8 mouse cellular contexts compared by ENCODE assay signal in the genomic region with DNA sequence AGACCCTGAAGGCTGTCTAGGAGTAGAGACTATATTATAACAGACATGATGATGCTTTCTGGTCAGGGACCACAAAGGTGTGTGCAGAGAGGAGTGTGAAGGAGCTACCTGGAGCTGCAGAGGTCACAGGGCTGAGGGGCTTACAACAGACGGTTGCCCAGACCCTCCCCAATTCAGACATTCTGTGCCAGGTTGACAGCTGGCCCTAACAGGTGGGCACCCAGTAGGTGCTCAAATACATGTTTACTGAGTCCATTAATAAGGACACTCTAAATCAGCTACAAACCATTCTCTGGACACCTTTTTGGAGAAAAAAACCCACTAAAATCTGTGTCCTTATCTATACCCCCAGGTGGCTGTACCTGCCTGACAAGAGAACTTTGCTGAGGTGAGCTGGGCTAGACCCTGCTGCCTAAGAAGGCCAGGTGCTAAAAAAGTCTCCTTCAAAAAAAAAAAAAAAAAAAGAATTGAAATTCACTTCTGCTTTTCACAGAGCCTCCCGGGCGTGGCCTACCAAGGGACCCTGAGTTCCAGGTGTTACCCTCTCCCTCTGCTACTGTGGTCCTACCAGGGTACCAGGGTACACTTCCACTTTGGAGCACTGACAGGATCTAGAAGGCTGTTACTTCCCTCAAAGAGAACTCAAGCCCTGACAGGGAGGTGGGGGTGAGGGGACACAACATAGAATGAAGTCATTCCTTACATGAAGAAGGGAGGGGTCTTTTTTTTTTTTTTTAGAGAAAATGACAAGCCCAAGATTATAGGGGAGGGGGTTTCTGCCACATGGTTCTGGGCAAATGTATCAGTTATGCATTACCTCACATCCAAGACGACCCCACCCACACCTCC. TPM values are rescaled to one million over a fixed set of nuclear protein-coding genes. Genes with fewer than 3 reads are reported as not detected.
A peak's percentile ranks its signal among the peaks of the same experiment; 100 is the strongest.
DNase-seq lines count a peak whose midpoint lies in the region; ATAC-seq and TF ChIP-seq lines count a peak whose summit lies in the region.

No protein-coding gene starts in this region.

- no peaks in the 10 kb centered on the region for H3K9me3 ChIP-seq in heart, embryonic 10.5 days
- no peaks in the 10 kb centered on the region for H3K9me3 ChIP-seq in ES-E14 (ENCODE audit: control insufficient read depth, insufficient read depth, low read depth, low read length)
- H3K9me3 ChIP-seq in hindbrain, embryonic 10.5 days = no peaks in the 10 kb centered on the region
- no peaks in the 10 kb centered on the region for H3K9me3 ChIP-seq in midbrain, embryonic 11.5 days (ENCODE audit: control insufficient read depth, low read length)

- WGBS in heart, embryonic 10.5 days = 70% methylated on average over 4 of the region's 4 CpGs
- WGBS in hindbrain, embryonic 10.5 days = 69% methylated on average over 4 of the region's 4 CpGs
- WGBS in midbrain, embryonic 11.5 days = 75% methylated on average over 4 of the region's 4 CpGs

- peak overlapping the region; percentile 88 for H3K4me3 ChIP-seq in heart, embryonic 10.5 days
- peak overlapping the region; percentile 76 to 96; a peak in 3 of 4 replicates for H3K4me3 ChIP-seq in ES-E14 (ENCODE audit: insufficient read depth in 1 of 2, low read depth in 1 of 2, low read length in 2 of 2, poor library complexity in 1 of 2, severe bottlenecking in 1 of 2)
- H3K4me3 ChIP-seq in hindbrain, embryonic 10.5 days = peak overlapping the region; percentile 89
- peak overlapping the region; percentile 90 for H3K4me3 ChIP-seq in midbrain, embryonic 11.5 days (ENCODE audit: low read depth, low read length)

- no peak overlapping the region for H3K9ac ChIP-seq in ES-E14 (ENCODE audit: insufficient read depth, low read depth, low read length, poor library complexity, severe bottlenecking)
- H3K9ac ChIP-seq in midbrain, embryonic 11.5 days (ENCODE audit: low read length) = peak overlapping the region; percentile 93

- ATAC-seq in midbrain, embryonic 11.5 days (ENCODE audit: low FRiP score) = no peak

- no peaks in the 10 kb centered on the region for H3K27me3 ChIP-seq in heart, embryonic 10.5 days (ENCODE audit: insufficient read depth, poor library complexity, severe bottlenecking)
- H3K27me3 ChIP-seq in hindbrain, embryonic 10.5 days (ENCODE audit: insufficient read depth, poor library complexity, severe bottlenecking) = peaks cover 13% of the 10 kb centered on the region; the same call in 1 of the 2 replicates
- H3K27me3 ChIP-seq in midbrain, embryonic 11.5 days (ENCODE audit: control insufficient read depth, insufficient read depth, low read length) = no peaks in the 10 kb centered on the region

- DNase-seq in heart, embryonic 10.5 days (ENCODE audit: low spot score) = no peak
- no peak for DNase-seq in heart, postnatal 36 days
- no peak for DNase-seq in ES-E14 (ENCODE audit: low read depth, low spot score)
- no peak for DNase-seq in hindbrain, embryonic 10.5 days (ENCODE audit: low spot score)
- DNase-seq in midbrain, embryonic 11.5 days (ENCODE audit: low spot score, missing footprints) = no peak
- DNase-seq in gastrocnemius, postnatal 14 days = no peak
- no peak for DNase-seq in c-Kit-positive CD71-positive TER-119-positive erythroid progenitor cells, embryonic 14.5 days (ENCODE audit: low spot score)
- no peak for DNase-seq in ovary, postnatal 10 days (ENCODE audit: low spot score)

- peaks cover 26% of the 10 kb centered on the region for H3K4me1 ChIP-seq in heart, embryonic 10.5 days
- H3K4me1 ChIP-seq in ES-E14 (ENCODE audit: control insufficient read depth in 2 of 2, insufficient read depth in 2 of 2, low read length in 2 of 2, poor library complexity in 1 of 2) = peaks cover 2 to 9% of the 10 kb centered on the region in 2 experiments; a peak in 1 of 4 replicates
- peaks cover 49% of the 10 kb centered on the region for H3K4me1 ChIP-seq in hindbrain, embryonic 10.5 days (replicated peaks)
- H3K4me1 ChIP-seq in midbrain, embryonic 11.5 days (ENCODE audit: control insufficient read depth, insufficient read depth, low read length) = peaks cover 18% of the 10 kb centered on the region

- H3K27ac ChIP-seq in heart, embryonic 10.5 days = no peak overlapping the region
- no peak overlapping the region for H3K27ac ChIP-seq in ES-E14 (ENCODE audit: insufficient read depth, low read depth, low read length, poor library complexity, severe bottlenecking)
- peak overlapping the region; percentile 91 for H3K27ac ChIP-seq in hindbrain, embryonic 10.5 days
- no peak overlapping the region for H3K27ac ChIP-seq in midbrain, embryonic 11.5 days (ENCODE audit: low read depth, low read length)

- no peaks in the 10 kb centered on the region for H3K36me3 ChIP-seq in heart, embryonic 10.5 days
- no peaks in the 10 kb centered on the region for H3K36me3 ChIP-seq in ES-E14 (ENCODE audit: control insufficient read depth, insufficient read depth, low read length, poor library complexity, severe bottlenecking)
- peaks cover 8% of the 10 kb centered on the region; the same call in 1 of the 2 replicates for H3K36me3 ChIP-seq in hindbrain, embryonic 10.5 days
- no peaks in the 10 kb centered on the region for H3K36me3 ChIP-seq in midbrain, embryonic 11.5 days (ENCODE audit: control insufficient read depth, insufficient read depth, low read length)

- H3K4me2 ChIP-seq in midbrain, embryonic 11.5 days = peak overlapping the region; percentile 90

- in situ Hi-C loops in ES-E14 (cut with MboI; ENCODE audit: low sequenced_read_pairs in 2 of 2, unreplicated experiment in 2 of 2) = no loop called here

- intact Hi-C loops in heart, postnatal 36 days (cut with DNase I) = loop anchor here (5.0 kb wide), 1 partner anchor 134 kb away; no protein-coding TSS in a partner anchor
- intact Hi-C loops in gastrocnemius, postnatal 14 days (cut with DNase I; ENCODE audit: low total_unique reads) = no loop called here

TF ChIP-seq in ES-E14, 5 proteins besides CTCF, POLR2A, EP300 and RAD21:
- TF ChIP-seq ZNF384 (IDR thresholded peaks at IDR 0.05; ENCODE audit: low read depth, low read length) (no peak), ZC3H11A (IDR thresholded peaks at IDR 0.05; ENCODE audit: borderline replicate concordance, low read depth, low read length) (no peak), HCFC1 (IDR thresholded peaks at IDR 0.05; ENCODE audit: borderline replicate concordance, insufficient read depth, low read length) (no peak), MAFK (IDR thresholded peaks at IDR 0.05; ENCODE audit: insufficient read depth, low read depth, low read length) (no peak), CHD2 (IDR thresholded peaks at IDR 0.05; ENCODE audit: low read depth, low read length) (no peak)

RNA-seq across cellular contexts. Expression of a gene that starts 2.0 kb away (rescaled TPM):
- 3.9 and 6.4 TPM in 2 replicates for polyA plus RNA-seq in heart, embryonic 10.5 days (2016; fragmentation: Nextera tagmentation; extraction: Ambion mirVana)
- total RNA-seq in heart, postnatal 36 days (2021) = 10 to 100 TPM; 25.7 to 29.2 TPM
- 16.0 and 18.4 TPM in 2 replicates for total RNA-seq in ES-E14 (2012; rRNA removed)
- 11.2 and 12.1 TPM in 2 replicates for polyA plus RNA-seq in hindbrain, embryonic 10.5 days (2016; fragmentation: Nextera tagmentation; extraction: Ambion mirVana)
- 11.7 and 17.2 TPM in 2 replicates for polyA plus RNA-seq in midbrain, embryonic 11.5 days (2014; fragmentation: Nextera tagmentation; extraction: Ambion mirVana)
- total RNA-seq in gastrocnemius, postnatal 14 days (2021) = 10 to 100 TPM; 26.4 to 35.9 TPM

RNA-seq across cellular contexts. Expression of a gene that starts 30.5 kb away (rescaled TPM):
- 0.24 TPM in 1 of 2 replicates, not detected in the other for polyA plus RNA-seq in heart, embryonic 10.5 days (2016; fragmentation: Nextera tagmentation; extraction: Ambion mirVana)
- not detected for total RNA-seq in heart, postnatal 36 days (2021)
- total RNA-seq in ES-E14 (2012; rRNA removed) = 0.18 TPM in 1 of 2 replicates, not detected in the other
- 0.15 and 0.47 TPM in 2 replicates for polyA plus RNA-seq in hindbrain, embryonic 10.5 days (2016; fragmentation: Nextera tagmentation; extraction: Ambion mirVana)
- polyA plus RNA-seq in midbrain, embryonic 11.5 days (2014; fragmentation: Nextera tagmentation; extraction: Ambion mirVana) = 0.15 TPM in 1 of 2 replicates, not detected in the other
- not detected for total RNA-seq in gastrocnemius, postnatal 14 days (2021)

RNA-seq across cellular contexts. Expression of a gene that starts 42.4 kb away (rescaled TPM):
- polyA plus RNA-seq in heart, embryonic 10.5 days (2016; fragmentation: Nextera tagmentation; extraction: Ambion mirVana) = 18.0 and 22.6 TPM in 2 replicates
- total RNA-seq in heart, postnatal 36 days (2021) = 1 to 10 TPM; 7.1 to 7.2 TPM
- 20.9 and 31.5 TPM in 2 replicates for total RNA-seq in ES-E14 (2012; rRNA removed)
- 29.6 and 37.2 TPM in 2 replicates for polyA plus RNA-seq in hindbrain, embryonic 10.5 days (2016; fragmentation: Nextera tagmentation; extraction: Ambion mirVana)
- 30.1 and 32.1 TPM in 2 replicates for polyA plus RNA-seq in midbrain, embryonic 11.5 days (2014; fragmentation: Nextera tagmentation; extraction: Ambion mirVana)
- 1 to 10 TPM; 5.1 to 5.3 TPM for total RNA-seq in gastrocnemius, postnatal 14 days (2021)
